Mouse (Mus musculus) ES-E14 (cell line): ENCODE results near the gene Gal3st3.

Experiments used
- CHD2 ChIP-seq: IDR thresholded peaks from 2 replicates; pipeline ENCODE4 v1.6.1; 2014; ENCODE audit warnings: mild to moderate bottlenecking, low read depth, low read length, inconsistent platforms
- ZC3H11A ChIP-seq: IDR thresholded peaks from 2 replicates; pipeline ENCODE4 v1.6.1; 2012; ENCODE audit warnings: low read depth, mild to moderate bottlenecking, inconsistent platforms, low read length, borderline replicate concordance
- ZNF384 ChIP-seq: IDR thresholded peaks from 2 replicates; pipeline ENCODE4 v1.6.1; 2012; ENCODE audit warnings: low read depth, low read length, inconsistent platforms

- TF ChIP-seq ZNF384 (no peak), CHD2 (no peak), ZC3H11A (no peak)
Measured at GRCm38 (mm10) chr19:5267015-5267414, 31.1 kb upstream of the Gal3st3 start.
